Mouse (Mus musculus): ENCODE data around the gene C2cd6. TPM values are rescaled to one million over a fixed set of nuclear protein-coding genes. Genes with fewer than 3 reads are reported as not detected.

Gene C2cd6
- polyA plus RNA-seq, 1 experiment from 2014 or later = not detected

DNA sequence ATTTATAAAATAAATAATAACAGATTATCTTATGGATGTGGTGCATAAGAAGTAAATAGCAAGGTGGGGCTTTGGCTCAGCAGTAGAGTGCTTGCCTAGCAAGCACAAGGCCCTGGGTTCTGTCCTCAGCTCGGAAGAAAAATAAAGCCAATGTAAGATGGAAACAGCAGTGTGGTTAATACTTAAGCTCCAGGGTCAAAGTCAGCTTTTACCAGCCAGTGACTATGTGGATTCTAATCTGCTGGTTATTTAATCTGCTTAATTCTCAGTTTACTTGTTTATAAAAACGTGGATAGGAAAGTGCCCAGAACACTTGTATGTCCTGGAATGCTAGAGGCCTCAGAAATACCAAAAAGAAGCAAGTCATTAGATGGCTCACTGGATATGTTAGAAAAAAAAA is 37.7 kb downstream of the C2cd6 start:
- no peak overlapping the region for H3K27ac ChIP-seq (replicated peaks)
- H3K27me3 ChIP-seq = no peaks in the 10 kb centered on the region
- H3K4me3 ChIP-seq (replicated peaks) = no peak overlapping the region
- no peaks in the 10 kb centered on the region for H3K9me3 ChIP-seq (replicated peaks)
- no peak overlapping the region for H3K4me2 ChIP-seq
- H3K36me3 ChIP-seq (replicated peaks) = no peaks in the 10 kb centered on the region
- no peak for ATAC-seq (ENCODE audit: insufficient read depth)
- no peak overlapping the region for H3K9ac ChIP-seq
- no peaks in the 10 kb centered on the region for H3K4me1 ChIP-seq (replicated peaks)
- WGBS (ENCODE audit: insufficient replicate concordance) = 34% methylated on average over 2 of the region's 2 CpGs

DNA sequence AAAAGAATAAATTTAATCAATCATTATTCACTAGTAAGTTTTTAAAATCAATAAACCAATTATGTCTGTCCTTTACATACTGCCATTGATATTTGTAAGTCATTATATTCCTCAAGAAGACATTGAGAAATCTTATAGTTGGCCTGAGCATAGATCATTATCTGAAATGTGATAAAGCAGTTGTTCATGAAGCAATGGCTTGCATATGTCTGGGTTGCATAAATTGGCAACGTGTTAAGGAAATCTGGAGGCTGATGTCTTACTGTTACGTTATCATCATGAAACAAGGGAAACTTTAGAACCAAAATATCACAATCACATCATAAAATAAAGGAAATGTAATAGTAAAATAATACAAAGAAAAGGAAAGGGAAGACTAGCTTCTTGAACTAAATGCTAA is 43.4 kb downstream of the C2cd6 start:
- 47% methylated on average over 2 of the region's 2 CpGs for WGBS (ENCODE audit: insufficient replicate concordance)
- H3K36me3 ChIP-seq (replicated peaks) = no peaks in the 10 kb centered on the region
- H3K27ac ChIP-seq (replicated peaks) = no peak overlapping the region
- H3K4me3 ChIP-seq (replicated peaks) = no peak overlapping the region
- no peaks in the 10 kb centered on the region for H3K4me1 ChIP-seq (replicated peaks)
- no peak overlapping the region for H3K9ac ChIP-seq
- no peaks in the 10 kb centered on the region for H3K9me3 ChIP-seq (replicated peaks)
- no peak overlapping the region for H3K4me2 ChIP-seq
- no peak for ATAC-seq (ENCODE audit: insufficient read depth)
- no peaks in the 10 kb centered on the region for H3K27me3 ChIP-seq

DNA sequence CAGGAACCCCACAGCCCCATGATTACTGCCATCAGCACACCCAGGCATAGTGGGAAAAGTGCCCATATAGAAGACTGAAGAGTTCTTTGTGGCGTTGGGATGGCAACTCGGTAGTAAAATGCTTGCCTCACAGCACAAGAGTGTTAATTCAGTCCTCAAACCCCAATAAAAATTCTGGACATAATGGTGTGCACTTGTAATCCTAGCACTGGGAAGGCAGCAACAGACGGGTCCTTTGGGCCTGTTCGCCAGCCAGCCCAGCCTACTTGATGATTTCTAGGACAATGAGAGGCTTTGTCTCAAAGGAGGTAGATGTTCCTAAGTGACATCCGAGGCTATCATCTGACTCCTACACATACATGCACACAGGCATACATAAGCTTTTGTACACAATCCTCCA is 57.0 kb downstream of the C2cd6 start:
- Histone ChIP-seq H3K27me3 (no peaks in the 10 kb centered on the region), H3K27ac (replicated peaks) (no peak overlapping the region), H3K9me3 (replicated peaks) (no peaks in the 10 kb centered on the region), H3K4me2 (no peak overlapping the region), H3K4me1 (replicated peaks) (no peaks in the 10 kb centered on the region), H3K4me3 (replicated peaks) (no peak overlapping the region), H3K36me3 (replicated peaks) (no peaks in the 10 kb centered on the region), H3K9ac (no peak overlapping the region)
- ATAC-seq (ENCODE audit: insufficient read depth) = no peak
- WGBS (ENCODE audit: insufficient replicate concordance) = 56% methylated on average over 5 of the region's 5 CpGs

DNA sequence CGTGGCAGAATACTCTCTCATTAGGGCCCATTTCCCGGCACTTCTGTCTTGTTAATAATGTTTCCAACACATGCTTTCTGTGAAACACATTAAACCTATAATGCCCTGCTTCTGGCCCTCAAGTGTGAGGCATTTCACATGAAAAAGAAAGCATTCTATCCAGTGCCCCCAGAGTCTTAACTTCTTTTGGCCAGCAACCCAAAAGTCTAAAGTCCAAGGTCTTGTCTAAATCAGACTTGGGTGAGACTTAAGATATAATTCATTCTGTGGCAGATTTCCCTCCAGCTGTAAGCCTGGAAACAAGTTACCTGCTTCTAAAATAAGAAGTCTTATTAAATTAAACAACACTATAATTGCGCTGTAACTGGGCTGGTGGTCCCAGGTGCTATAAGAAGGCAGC is 73.1 kb downstream of the C2cd6 start:
- H3K4me1 ChIP-seq (replicated peaks) = no peaks in the 10 kb centered on the region
- H3K36me3 ChIP-seq (replicated peaks) = no peaks in the 10 kb centered on the region
- H3K4me2 ChIP-seq = no peak overlapping the region
- no peak overlapping the region for H3K27ac ChIP-seq (replicated peaks)
- H3K9me3 ChIP-seq (replicated peaks) = no peaks in the 10 kb centered on the region
- no peak for ATAC-seq (ENCODE audit: insufficient read depth)
- WGBS (ENCODE audit: insufficient replicate concordance) = 57% methylated on average over 3 of the region's 3 CpGs
- no peaks in the 10 kb centered on the region for H3K27me3 ChIP-seq
- no peak overlapping the region for H3K9ac ChIP-seq
- H3K4me3 ChIP-seq (replicated peaks) = no peak overlapping the region

DNA sequence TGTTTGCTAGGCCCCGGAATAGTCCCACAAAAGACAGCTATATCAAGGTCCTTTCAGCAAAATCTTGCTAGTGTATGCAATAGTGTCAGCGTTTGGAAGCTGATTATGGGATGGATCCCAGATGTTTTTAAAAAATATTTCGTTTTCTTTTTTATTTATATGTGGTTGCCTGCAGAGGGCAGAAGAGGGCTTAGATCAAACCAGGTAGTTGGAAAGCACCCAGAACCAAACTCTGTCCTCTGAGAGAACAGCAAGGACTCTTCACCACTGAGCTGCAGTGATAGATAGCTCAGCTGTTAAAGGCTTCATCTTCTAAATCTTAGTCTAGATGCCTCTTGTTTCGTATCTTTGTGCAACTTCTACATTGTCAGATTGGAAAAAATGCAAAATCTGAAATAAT is 85.5 kb downstream of the C2cd6 start:
- H3K9me3 ChIP-seq (replicated peaks) = no peaks in the 10 kb centered on the region
- no peak overlapping the region for H3K9ac ChIP-seq
- H3K27me3 ChIP-seq = no peaks in the 10 kb centered on the region; the same call in 1 of the 2 replicates
- H3K4me2 ChIP-seq = no peak overlapping the region
- no peaks in the 10 kb centered on the region for H3K36me3 ChIP-seq (replicated peaks)
- H3K27ac ChIP-seq (replicated peaks) = no peak overlapping the region
- 27% methylated on average over 4 of the region's 4 CpGs for WGBS (ENCODE audit: insufficient replicate concordance)
- H3K4me3 ChIP-seq (replicated peaks) = no peak overlapping the region
- H3K4me1 ChIP-seq (replicated peaks) = no peaks in the 10 kb centered on the region
- no peak for ATAC-seq (ENCODE audit: insufficient read depth)

Other genes starting within 250 kb of the C2cd6 start
- 53.1 and 57.4 TPM in 2 replicates for gene Trak2, start 121.5 kb downstream of the C2cd6 start, polyA plus RNA-seq (2015; fragmentation: Nextera tagmentation; extraction: Ambion mirVana)
- gene Stradb, start 121.4 kb downstream of the C2cd6 start, polyA plus RNA-seq (2015; fragmentation: Nextera tagmentation; extraction: Ambion mirVana) = 48.9 and 51.7 TPM in 2 replicates
- 5.2 and 5.8 TPM in 2 replicates for gene Tmem237, start 25.5 kb upstream of the C2cd6 start, polyA plus RNA-seq (2015; fragmentation: Nextera tagmentation; extraction: Ambion mirVana)
- 0.17 and 0.28 TPM in 2 replicates for gene Mpp4, start 68.5 kb upstream of the C2cd6 start, polyA plus RNA-seq (2015; fragmentation: Nextera tagmentation; extraction: Ambion mirVana)
- gene Als2, start 142.3 kb upstream of the C2cd6 start, polyA plus RNA-seq (2015; fragmentation: Nextera tagmentation; extraction: Ambion mirVana) = 5.7 and 6.6 TPM in 2 replicates
- gene Cdk15, start 162.0 kb upstream of the C2cd6 start, polyA plus RNA-seq (2015; fragmentation: Nextera tagmentation; extraction: Ambion mirVana) = not detected in 2 replicates

Measured in liver, embryonic 15.5 days (tissue).